Mouse (Mus musculus) v-Abl transformed pro-B cells (cell line): Measurements from ENCODE around the gene Zfand2b.

Source experiments
- in situ Hi-C, 2 experiments: fragments of 400-800 bp; cut with MboI; formaldehyde crosslinking; loops; one replicate each; pipeline ENCODE4 v1.15.1; 2025; ENCODE audit not compliant: unreplicated experiment in 2 of 2

Gene Zfand2b

GRCm38 (mm10) chr1:75211141-75211708 is 42.8 kb downstream of the Zfand2b start:
- in situ Hi-C loops = no loop called here

- in situ Hi-C loops = no loop called here
These were observed 44.1 kb downstream of the Zfand2b start for GRCm38 (mm10) chr1:75212542-75212941.

- in situ Hi-C loops = no loop called here
These were observed 44.6 kb downstream of the Zfand2b start for GRCm38 (mm10) chr1:75213096-75213495.

GRCm38 (mm10) chr1:75214442-75214841 is 46.0 kb downstream of the Zfand2b start:
- in situ Hi-C loops = no loop called here

GRCm38 (mm10) chr1:75214886-75215285 is 46.4 kb downstream of the Zfand2b start:
- in situ Hi-C loops = no loop called here

- in situ Hi-C loops = no loop called here
These were observed 47.3 kb downstream of the Zfand2b start for GRCm38 (mm10) chr1:75215785-75216184.

- in situ Hi-C loops = no loop called here
These were observed 48.5 kb downstream of the Zfand2b start for GRCm38 (mm10) chr1:75216797-75217585.

GRCm38 (mm10) chr1:75217893-75218226 is 49.4 kb downstream of the Zfand2b start:
- in situ Hi-C loops = no loop called here

GRCm38 (mm10) chr1:75218227-75219001 is 50.0 kb downstream of the Zfand2b start:
- in situ Hi-C loops = no loop called here

GRCm38 (mm10) chr1:75219078-75219477 is 50.6 kb downstream of the Zfand2b start:
- in situ Hi-C loops = no loop called here

- in situ Hi-C loops = no loop called here
These were observed 51.1 kb downstream of the Zfand2b start, which contains the start of gene Tuba4a for GRCm38 (mm10) chr1:75219531-75219930. TSS of gene Tuba4a (minus strand) at chr1:75219865.
